Mouse (Mus musculus) adrenal gland, adult 2 months (tissue): Measurements from ENCODE around the gene Gm5039. TPM values are rescaled to one million over a fixed set of nuclear protein-coding genes. Genes with fewer than 3 reads are reported as not detected.
"Not testable (repeated sequence)": the region's sequence is repeated elsewhere in the genome, so short reads cannot be mapped to it uniquely, and the experiment has no call there.

ENCODE experiments used
- DNase-seq: peaks from one replicate; pipeline ENCODE4 v3.0.0; 2021
- long read RNA-seq: library from polyadenylated mRNA; stranded (forward); transcript quantifications from one replicate; pipeline ENCODE4 v2.0.0, GENCODE M21; 2021
- polyA plus RNA-seq: library from polyadenylated mRNA; depleted of rRNA; stranded (reverse); fragments of >200 nt; gene quantifications from 2 replicates; pipeline ENCODE4 v1.2.3, GENCODE M21; 2012; rRNA removed
- total RNA-seq, 2 experiments: library from RNA; stranded (reverse); gene quantifications; 2 replicates each; pipeline ENCODE4 v1.2.3; 2021

The Gm5039 gene
- total RNA-seq (not detected), polyA plus RNA-seq (not detected in 2 replicates)
- long read RNA-seq: 0 reads

DNA sequence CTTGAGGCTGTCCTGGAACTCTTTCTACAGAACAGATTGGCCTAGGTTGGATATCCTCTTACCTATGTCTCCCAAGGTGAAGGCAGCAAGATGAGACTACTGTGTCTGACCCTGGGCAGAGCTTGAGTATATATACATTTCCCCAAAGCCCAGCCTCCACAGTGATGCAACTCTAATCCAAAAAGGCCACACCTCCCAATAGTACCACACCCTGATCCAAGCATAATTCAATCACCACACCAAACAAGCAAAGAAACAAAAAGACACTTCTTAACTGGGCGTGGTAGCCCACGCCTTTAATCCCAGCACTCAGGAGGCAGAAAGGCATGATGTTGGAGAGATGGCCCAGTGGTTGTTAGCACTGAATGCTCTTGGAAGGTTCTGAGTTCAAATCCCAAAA, at the start of gene Gm5039:
TSS of gene Gm5039 (minus strand) at position 101 of the 400 bp plus-strand sequence.
- DNase-seq: not testable (repeated sequence)

DNA sequence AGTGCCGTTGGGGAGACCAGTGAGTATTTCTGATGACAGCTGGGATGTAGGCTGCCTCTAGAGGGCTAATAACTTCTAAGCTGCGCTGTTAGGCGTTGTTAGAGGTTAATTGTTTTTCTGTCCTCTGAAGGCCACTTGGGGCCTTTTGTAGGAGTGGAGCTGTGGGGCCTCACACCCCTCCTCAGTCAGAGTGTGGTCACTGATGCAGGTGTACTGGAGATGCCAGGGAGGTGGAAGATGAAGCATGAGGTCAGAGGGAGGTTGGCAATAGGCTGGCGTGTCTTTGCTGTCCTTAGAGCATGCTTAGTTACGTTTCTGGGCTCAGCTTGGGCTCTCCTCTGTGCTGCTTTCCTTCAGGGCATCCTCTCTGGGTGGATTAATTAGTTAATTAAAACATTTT, 48.2 kb upstream of the Gm5039 start:
- DNase-seq: no peak

GRCm38 (mm10) chr12:88370321-88370720, 46.5 kb upstream of the Gm5039 start:
- DNase-seq: not testable (repeated sequence)

GRCm38 (mm10) chr12:88369690-88370089, 45.9 kb upstream of the Gm5039 start:
- DNase-seq: not testable (repeated sequence)

DNA sequence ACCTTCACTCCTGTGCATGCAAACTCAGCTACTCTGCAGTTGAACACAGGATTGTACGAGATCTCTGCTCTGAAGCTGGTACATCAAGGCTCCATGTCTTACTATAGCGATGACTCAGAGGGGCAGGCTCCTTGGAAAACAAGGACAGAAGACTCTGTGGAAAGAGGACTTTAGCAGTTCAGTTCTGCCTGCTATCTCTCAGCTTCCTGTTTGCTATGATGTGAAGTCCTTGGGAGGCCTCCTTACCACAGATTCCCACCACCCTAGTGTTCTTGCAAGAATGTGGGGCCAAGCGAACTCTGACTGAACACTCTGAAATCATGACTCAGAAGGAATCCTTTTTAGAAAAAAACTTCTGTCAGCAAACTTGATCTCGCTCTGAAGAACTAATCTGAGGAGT, 44.8 kb upstream of the Gm5039 start:
- peak; percentile 23 for DNase-seq

DNA sequence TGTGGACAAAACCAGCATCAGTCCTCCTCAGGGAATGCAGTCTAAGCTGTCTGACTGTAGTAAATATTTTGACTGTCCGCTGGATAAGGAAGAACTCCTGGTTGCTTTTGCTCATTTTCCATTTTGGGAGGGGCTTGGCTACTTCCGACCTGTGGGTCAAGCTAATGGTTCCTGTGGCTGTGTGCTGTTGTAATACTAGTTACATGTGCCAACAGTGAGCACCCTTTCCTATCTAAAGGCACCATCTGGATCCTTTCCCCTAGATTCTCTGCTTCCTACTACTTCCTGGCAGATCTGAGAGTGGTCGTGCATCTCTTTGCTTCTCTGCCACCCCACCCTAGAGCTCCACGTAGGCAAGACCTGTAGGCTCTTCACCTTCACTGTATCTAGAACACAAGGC, 43.8 kb upstream of the Gm5039 start:
- DNase-seq: no peak

DNA sequence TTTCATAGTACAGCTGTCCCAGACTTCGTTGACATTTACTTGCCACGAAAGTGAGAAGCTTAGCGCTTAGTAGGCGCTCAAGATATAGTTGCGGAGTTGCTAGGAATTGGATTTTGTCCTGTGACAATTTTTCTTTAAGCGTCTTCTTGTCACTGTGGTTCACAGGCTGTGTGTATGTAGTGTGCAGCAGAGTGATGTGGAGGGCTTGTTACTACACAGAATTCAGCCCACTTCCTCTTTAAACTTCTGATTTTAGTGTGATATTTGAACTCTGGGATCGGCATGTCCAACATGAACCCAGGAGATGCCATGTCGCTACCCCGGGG, 37.3 kb upstream of the Gm5039 start:
- DNase-seq: no peak

DNA sequence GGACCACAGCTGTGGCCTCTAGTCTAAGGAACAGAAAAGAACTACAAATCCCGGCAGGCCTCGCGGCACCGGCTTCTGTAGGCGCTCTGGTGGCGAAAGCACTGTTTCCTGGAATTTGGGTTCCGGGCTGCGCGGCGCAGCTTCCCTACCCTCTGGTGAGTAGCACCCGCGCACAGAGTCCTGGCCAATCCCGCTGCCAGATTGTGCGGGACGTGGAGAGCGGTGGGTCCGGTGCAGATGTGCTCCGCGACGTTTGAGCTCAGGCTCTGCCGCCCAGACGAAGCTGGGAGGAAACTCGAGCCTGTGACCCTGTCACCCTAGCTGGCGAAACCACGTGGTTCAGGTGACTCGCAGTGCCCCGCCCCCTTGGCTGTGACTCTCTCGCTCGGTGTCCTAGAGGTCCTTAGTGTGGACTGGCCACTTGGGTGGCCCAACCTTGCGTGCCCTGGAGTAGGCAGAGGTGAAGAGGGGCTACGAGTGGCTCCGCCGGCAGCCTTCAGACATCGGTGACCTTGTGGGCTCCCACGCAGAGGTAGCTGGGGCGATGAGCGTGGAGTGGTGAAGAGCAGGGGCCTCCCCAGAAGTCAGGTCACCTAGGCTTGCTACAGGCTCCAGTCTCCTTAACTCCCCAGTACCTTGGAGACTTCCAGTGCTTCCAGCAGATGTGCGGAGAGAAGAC, 36.8 kb upstream of the Gm5039 start, which contains the start of gene Adck1:
TSS of gene Adck1 (plus strand) at position 114 of the 679 bp plus-strand sequence.
- DNase-seq: peak; percentile 94

DNA sequence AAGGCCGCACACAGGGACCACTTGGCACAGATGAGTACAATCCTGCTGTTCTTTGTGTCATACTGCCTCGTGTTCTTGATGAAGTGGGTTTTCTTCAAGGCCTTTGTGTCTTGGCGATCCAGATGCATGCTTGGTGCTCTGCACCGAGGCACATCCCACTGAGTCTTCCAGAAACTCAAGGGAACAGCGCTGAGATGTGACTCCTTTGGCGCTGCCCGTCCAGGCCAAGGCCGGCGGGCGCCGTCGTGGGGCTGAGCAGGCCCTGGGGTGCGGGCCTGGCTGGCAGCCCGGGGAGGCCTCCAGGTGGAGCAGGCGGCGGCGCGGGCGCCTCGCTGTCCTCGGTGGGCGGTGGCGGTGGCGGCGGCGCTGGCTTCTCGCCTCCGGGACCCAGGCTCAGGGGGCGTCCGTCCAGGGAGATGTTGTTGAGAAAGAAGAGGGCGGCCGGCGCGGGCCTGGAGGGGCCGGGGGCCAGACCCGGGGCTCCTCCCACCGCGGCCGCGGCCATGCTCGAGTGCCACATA, 30.4 kb upstream of the Gm5039 start:
- peak; percentile 18 for DNase-seq

DNA sequence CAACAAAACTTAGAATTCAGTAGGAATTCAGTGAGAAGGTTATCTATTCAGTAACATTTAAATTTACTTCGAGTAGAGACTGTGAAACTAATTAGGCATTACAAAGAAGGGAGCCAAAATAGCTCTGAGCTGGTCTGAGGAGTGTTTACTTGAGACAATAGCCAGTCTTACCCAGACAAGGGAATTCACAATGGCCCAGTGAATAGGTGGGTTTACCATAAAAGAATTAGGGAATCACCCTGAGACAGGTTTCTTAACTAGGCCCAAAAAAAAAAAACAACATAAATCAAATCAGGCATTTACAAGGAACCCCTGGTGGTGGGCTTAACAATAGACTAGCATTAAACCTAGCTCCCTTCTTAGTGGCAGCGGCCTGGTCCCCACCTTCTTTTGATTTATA, 17.5 kb upstream of the Gm5039 start:
- DNase-seq: not testable (repeated sequence)

GRCm38 (mm10) chr12:88336662-88337413, 13.0 kb upstream of the Gm5039 start:
- not testable (repeated sequence) for DNase-seq

GRCm38 (mm10) chr12:88314556-88314955, 9.3 kb downstream of the Gm5039 start:
- DNase-seq: no peak

GRCm38 (mm10) chr12:88297171-88297570, 26.7 kb downstream of the Gm5039 start:
- DNase-seq: not testable (repeated sequence)

DNA sequence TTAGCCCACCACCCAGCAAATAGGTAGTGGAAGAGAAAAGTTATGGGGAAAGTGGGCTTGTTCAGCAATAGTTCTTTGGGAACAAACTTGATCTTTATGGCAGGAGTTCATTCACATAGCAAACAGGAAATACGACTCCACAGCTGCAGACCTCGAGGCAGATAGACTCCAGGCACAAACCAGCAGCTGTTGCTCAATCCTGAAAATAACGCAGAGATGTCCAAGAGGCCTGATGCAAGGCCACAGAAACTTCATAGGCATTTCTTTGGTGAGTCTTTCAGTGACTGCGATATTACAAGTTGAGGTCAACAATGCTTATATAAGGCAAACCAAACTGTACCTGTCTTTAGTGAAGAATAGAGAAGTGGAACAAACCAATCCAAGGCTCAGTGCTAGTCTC, 30.7 kb downstream of the Gm5039 start:
- DNase-seq: not testable (repeated sequence)

DNA sequence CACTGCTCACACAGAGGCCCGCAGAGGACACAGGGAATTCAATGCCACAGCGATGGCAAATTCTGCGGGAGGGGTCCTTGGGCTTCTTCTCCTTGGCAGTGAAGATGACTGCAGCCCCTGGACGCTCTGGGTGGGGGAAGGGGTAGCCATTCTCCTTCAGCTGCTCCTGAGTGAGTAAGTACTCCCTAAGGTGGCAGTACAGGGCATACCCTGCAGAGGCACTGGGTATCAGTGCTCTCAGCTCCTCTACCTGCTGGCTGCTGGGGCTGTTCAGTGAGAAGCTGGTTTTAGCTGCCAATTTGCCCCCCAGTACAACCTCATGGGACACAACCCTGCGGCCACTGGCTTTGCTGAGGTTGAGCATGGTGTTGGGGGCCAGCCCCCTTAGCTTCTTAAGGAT, 38.6 kb downstream of the Gm5039 start:
- DNase-seq: not testable (repeated sequence)

- DNase-seq: not testable (repeated sequence)
Measured at GRCm38 (mm10) chr12:88274400-88274799, 49.4 kb downstream of the Gm5039 start, which contains the start of gene Gm5662. Gm5662 (minus strand) TSS chr12:88274500.

Other genes starting within 250 kb of the Gm5039 start
- not detected for gene Gm16368, start 240.3 kb downstream of the Gm5039 start, total RNA-seq
- not detected in 2 replicates for gene Gm16368, start 240.3 kb downstream of the Gm5039 start, polyA plus RNA-seq
- not detected for gene Gm10436, start 141.9 kb downstream of the Gm5039 start, total RNA-seq
- not detected in 2 replicates for gene Gm10436, start 141.9 kb downstream of the Gm5039 start, polyA plus RNA-seq
- gene Gm8332, start 73.9 kb downstream of the Gm5039 start, total RNA-seq: not detected
- gene Gm8332, start 73.9 kb downstream of the Gm5039 start, polyA plus RNA-seq: not detected in 2 replicates
- gene Gm5662, start 49.5 kb downstream of the Gm5039 start, total RNA-seq: not detected
- gene Gm5662, start 49.5 kb downstream of the Gm5039 start, polyA plus RNA-seq: not detected in 2 replicates
- 10 to 100 TPM; 19.4 to 23.7 TPM for gene Adck1, start 36.5 kb upstream of the Gm5039 start, total RNA-seq
- gene Adck1, start 36.5 kb upstream of the Gm5039 start, polyA plus RNA-seq: 31.0 and 35.6 TPM in 2 replicates